9 mouse cellular contexts compared by ENCODE assay signal in the genomic region with DNA sequence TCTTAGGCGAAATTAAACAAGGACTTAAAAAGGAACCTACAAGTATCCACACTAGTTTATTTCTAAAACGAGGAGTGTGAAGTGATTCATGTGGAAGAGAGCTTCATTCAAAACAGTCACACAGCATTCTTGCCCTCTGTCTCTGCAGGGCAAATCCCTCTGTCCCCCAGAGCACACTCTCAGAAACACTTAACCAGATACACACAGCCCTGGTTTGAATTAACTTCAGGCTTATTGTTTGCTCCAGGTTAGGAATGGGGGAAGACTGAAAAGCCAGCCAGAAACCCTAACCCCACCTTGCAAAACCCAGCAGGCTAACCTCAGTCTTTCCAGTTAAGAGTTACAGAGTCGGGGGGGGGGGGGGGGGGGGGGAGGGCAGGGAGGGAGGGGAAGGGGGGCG. TPM values are rescaled to one million over a fixed set of nuclear protein-coding genes. Genes with fewer than 3 reads are reported as not detected.
DNase-seq lines count a peak whose midpoint lies in the region; ATAC-seq lines count a peak whose summit lies in the region.
"Had no signal": no experiment of that assay in that cellular context is flagged by ENCODE, and none has a peak within 500 bp of the region (broad histone marks: within the 10 kb centered on the region; RNA-seq: fewer than 3 reads in every experiment).

No protein-coding gene starts in this region.

- H3K36me3 ChIP-seq in heart, embryonic 16.5 days (ENCODE audit: control insufficient read depth, insufficient read depth) = no peaks in the 10 kb centered on the region
- H3K36me3 ChIP-seq in embryonic facial prominence, embryonic 11.5 days (replicated peaks; ENCODE audit: control insufficient read depth, insufficient read depth, low read depth, low read length) = no peaks in the 10 kb centered on the region
- no peaks in the 10 kb centered on the region for H3K36me3 ChIP-seq in hindbrain, embryonic 16.5 days (ENCODE audit: control insufficient read depth, insufficient read depth, low read length)
- H3K36me3 ChIP-seq in midbrain, embryonic 13.5 days = no peaks in the 10 kb centered on the region

- DNase-seq in heart, adult 9 months (ENCODE audit: low spot score in 2 of 2) = no peak
- DNase-seq in embryonic facial prominence, embryonic 11.5 days (ENCODE audit: low spot score) = peak; percentile 81
- DNase-seq in layer of hippocampus, adult 18-20 months (ENCODE audit: low spot score in 2 of 2) = no peak
- DNase-seq in frontal cortex, postnatal 10 days (ENCODE audit: low spot score in 2 of 2) = no peak
- DNase-seq: right cerebral cortex, postnatal 4 days had no signal

- H3K9ac ChIP-seq in heart, embryonic 16.5 days (ENCODE audit: low read length) = no peak overlapping the region
- peak overlapping the region; percentile 34; the same call in 1 of the 2 replicates for H3K9ac ChIP-seq in embryonic facial prominence, embryonic 11.5 days (replicated peaks; ENCODE audit: low read length)
- H3K9ac ChIP-seq in hindbrain, embryonic 16.5 days (ENCODE audit: low read depth, low read length) = no peak overlapping the region
- peak overlapping the region; percentile 41; the same call in 1 of the 2 replicates for H3K9ac ChIP-seq in midbrain, embryonic 13.5 days (replicated peaks)

- peak overlapping the region; percentile 94 for H3K4me2 ChIP-seq in heart, embryonic 16.5 days (ENCODE audit: low read depth, low read length)
- peak overlapping the region; percentile 83 for H3K4me2 ChIP-seq in embryonic facial prominence, embryonic 11.5 days (ENCODE audit: low read depth, low read length)
- peak overlapping the region; percentile 79 for H3K4me2 ChIP-seq in hindbrain, embryonic 16.5 days (ENCODE audit: low read length)
- H3K4me2 ChIP-seq in midbrain, embryonic 13.5 days (replicated peaks) = peak overlapping the region; percentile 89

- 32% methylated on average over 3 of the region's 4 CpGs for WGBS in heart, embryonic 16.5 days
- WGBS in embryonic facial prominence, embryonic 11.5 days = 9% methylated on average over 4 of the region's 4 CpGs
- 15% methylated on average over 4 of the region's 4 CpGs for WGBS in hindbrain, embryonic 16.5 days
- 11% methylated on average over 3 of the region's 4 CpGs for WGBS in midbrain, embryonic 13.5 days

- ATAC-seq in heart, embryonic 16.5 days (replicated peaks; ENCODE audit: extremely low read depth, insufficient read depth, low FRiP score) = no peak
- ATAC-seq in embryonic facial prominence, embryonic 11.5 days (replicated peaks; ENCODE audit: insufficient number of reproducible peaks, low FRiP score, low TSS enrichment, low read depth) = no peak
- no peak for ATAC-seq in hindbrain, embryonic 16.5 days
- ATAC-seq in midbrain, embryonic 13.5 days = no peak
- ATAC-seq in cerebellum, adult (ENCODE audit: insufficient number of reproducible peaks, low FRiP score, low TSS enrichment) = no peak

- no peak overlapping the region for H3K27ac ChIP-seq in heart, embryonic 16.5 days (ENCODE audit: low read length)
- peak overlapping the region; percentile 99; the same call in 1 of the 2 replicates for H3K27ac ChIP-seq in embryonic facial prominence, embryonic 11.5 days (replicated peaks; ENCODE audit: low read depth, low read length)
- no peak overlapping the region for H3K27ac ChIP-seq in hindbrain, embryonic 16.5 days (ENCODE audit: low read depth, low read length)
- H3K27ac ChIP-seq in midbrain, embryonic 13.5 days = no peak overlapping the region

- peaks cover 54% of the 10 kb centered on the region for H3K4me1 ChIP-seq in heart, embryonic 16.5 days (ENCODE audit: control insufficient read depth, insufficient read depth, low read length)
- H3K4me1 ChIP-seq in embryonic facial prominence, embryonic 11.5 days (ENCODE audit: control insufficient read depth, insufficient read depth, low read length) = peaks cover 5% of the 10 kb centered on the region
- H3K4me1 ChIP-seq in hindbrain, embryonic 16.5 days (ENCODE audit: control insufficient read depth, insufficient read depth, low read depth, low read length) = peaks cover 22% of the 10 kb centered on the region
- H3K4me1 ChIP-seq in midbrain, embryonic 13.5 days (replicated peaks) = peaks cover 54% of the 10 kb centered on the region

- H3K9me3 ChIP-seq in heart, embryonic 16.5 days (replicated peaks; ENCODE audit: control insufficient read depth, low read length) = no peaks in the 10 kb centered on the region
- no peaks in the 10 kb centered on the region for H3K9me3 ChIP-seq in embryonic facial prominence, embryonic 11.5 days (replicated peaks; ENCODE audit: control insufficient read depth, low read length)
- H3K9me3 ChIP-seq in hindbrain, embryonic 16.5 days (ENCODE audit: control insufficient read depth, low read length) = no peaks in the 10 kb centered on the region
- H3K9me3 ChIP-seq in midbrain, embryonic 13.5 days = no peaks in the 10 kb centered on the region

- no peaks in the 10 kb centered on the region for H3K27me3 ChIP-seq in heart, embryonic 16.5 days (ENCODE audit: control insufficient read depth, insufficient read depth, low read length)
- H3K27me3 ChIP-seq in embryonic facial prominence, embryonic 11.5 days (ENCODE audit: control insufficient read depth, insufficient read depth, low read length) = no peaks in the 10 kb centered on the region
- no peaks in the 10 kb centered on the region for H3K27me3 ChIP-seq in hindbrain, embryonic 16.5 days (replicated peaks; ENCODE audit: control insufficient read depth, insufficient read depth, low read length)
- no peaks in the 10 kb centered on the region for H3K27me3 ChIP-seq in midbrain, embryonic 13.5 days

- peak overlapping the region; percentile 97 for H3K4me3 ChIP-seq in heart, embryonic 16.5 days (ENCODE audit: low read length)
- H3K4me3 ChIP-seq in embryonic facial prominence, embryonic 11.5 days (ENCODE audit: low read depth, low read length) = peak overlapping the region; percentile 93
- H3K4me3 ChIP-seq in hindbrain, embryonic 16.5 days (ENCODE audit: low read length) = no peak overlapping the region
- peak overlapping the region; percentile 83 for H3K4me3 ChIP-seq in midbrain, embryonic 13.5 days (replicated peaks)

RNA-seq across cellular contexts. Expression of gene Igf2bp3, which starts 2.6 kb away (rescaled TPM):
- polyA plus RNA-seq in heart, embryonic 16.5 days (2015; fragmentation: Nextera tagmentation; extraction: Ambion mirVana) = 33.1 and 33.5 TPM in 2 replicates
- polyA plus RNA-seq in embryonic facial prominence, embryonic 11.5 days (2014; fragmentation: Nextera tagmentation; extraction: Ambion mirVana) = 138 and 149 TPM in 2 replicates
- polyA plus RNA-seq in hindbrain, embryonic 16.5 days (2015; fragmentation: Nextera tagmentation; extraction: Ambion mirVana) = 15.5 and 19.2 TPM in 2 replicates
- 53.7 and 57.8 TPM in 2 replicates for polyA plus RNA-seq in midbrain, embryonic 13.5 days (2015; fragmentation: Nextera tagmentation; extraction: Ambion mirVana)
- not detected for total RNA-seq in layer of hippocampus, adult 18-20 months (2021)

RNA-seq across cellular contexts. Expression of gene Tra2a, which starts 51.7 kb away (rescaled TPM):
- 60.9 and 69.8 TPM in 2 replicates for polyA plus RNA-seq in heart, embryonic 16.5 days (2015; fragmentation: Nextera tagmentation; extraction: Ambion mirVana)
- 53.3 and 55.5 TPM in 2 replicates for polyA plus RNA-seq in embryonic facial prominence, embryonic 11.5 days (2014; fragmentation: Nextera tagmentation; extraction: Ambion mirVana)
- polyA plus RNA-seq in hindbrain, embryonic 16.5 days (2015; fragmentation: Nextera tagmentation; extraction: Ambion mirVana) = 97.0 and 97.9 TPM in 2 replicates
- polyA plus RNA-seq in midbrain, embryonic 13.5 days (2015; fragmentation: Nextera tagmentation; extraction: Ambion mirVana) = 160 and 164 TPM in 2 replicates
- total RNA-seq in layer of hippocampus, adult 18-20 months (2021) = 10 to 100 TPM; 79.8 to 85.1 TPM

Comparison
In these comparisons a context has a peak if more than half of its experiments do, and no peak if none do; other contexts are left out.
1. H3K9ac ChIP-seq: peak in embryonic facial prominence, embryonic 11.5 days (single experiment) and midbrain, embryonic 13.5 days (single experiment); none in heart, embryonic 16.5 days (single experiment) and hindbrain, embryonic 16.5 days (single experiment).
2. Peak in every context shown above with its lines, with median percentiles within 50 percentile points of each other: H3K4me2 ChIP-seq.